Mouse (Mus musculus) layer of hippocampus, adult 11-12 months (tissue): ENCODE results near the gene Nrp1.

Source experiments
- DNase-seq: peaks from one replicate; pipeline ENCODE4 v3.0.0; 2022; ENCODE audit warnings: low spot score

Nrp1 gene

DNA sequence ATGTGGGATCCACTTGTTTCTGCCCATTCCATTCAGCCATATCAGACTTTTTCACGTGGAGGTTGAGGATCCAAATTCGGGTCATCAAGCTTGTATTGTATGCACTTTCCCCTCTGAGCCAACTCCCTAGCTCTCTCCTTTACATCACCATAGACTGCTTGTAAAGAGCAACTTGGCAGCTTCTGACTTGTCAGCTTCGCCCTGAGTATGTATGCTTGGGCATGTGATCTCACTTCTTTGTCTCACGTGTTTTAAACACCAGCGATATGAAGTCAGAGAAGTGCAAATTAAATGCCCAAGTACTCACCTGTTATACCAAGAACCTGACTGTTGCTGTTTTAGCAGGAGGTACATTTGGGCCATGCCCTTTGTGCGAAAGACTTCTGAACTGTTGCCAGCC is 12.6 kb downstream of the Nrp1 start:
- DNase-seq, result no peak

- DNase-seq, result no peak
Observed at GRCm38 (mm10) chr8:128371789-128372188, 13.4 kb downstream of the Nrp1 start.

DNA sequence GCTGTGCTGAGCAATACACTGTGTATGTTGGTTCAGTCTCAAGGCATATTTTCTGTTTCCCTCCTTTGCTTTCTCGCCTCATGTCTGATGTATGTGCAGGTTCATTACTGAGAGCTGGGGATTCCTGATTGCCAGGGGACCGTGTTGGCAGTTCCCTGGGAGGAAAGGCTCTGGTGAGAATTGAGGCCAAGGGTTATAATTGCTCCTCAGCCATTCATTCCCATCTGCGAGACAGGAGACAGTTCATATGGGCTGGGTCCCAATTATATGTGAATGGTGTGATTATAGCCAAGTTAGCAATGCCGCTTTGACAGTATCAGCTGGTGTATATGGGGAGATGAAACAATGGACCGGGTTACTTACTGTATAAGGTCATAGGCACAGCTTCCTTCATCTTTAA is 14.3 kb downstream of the Nrp1 start:
- no peak for DNase-seq

DNA sequence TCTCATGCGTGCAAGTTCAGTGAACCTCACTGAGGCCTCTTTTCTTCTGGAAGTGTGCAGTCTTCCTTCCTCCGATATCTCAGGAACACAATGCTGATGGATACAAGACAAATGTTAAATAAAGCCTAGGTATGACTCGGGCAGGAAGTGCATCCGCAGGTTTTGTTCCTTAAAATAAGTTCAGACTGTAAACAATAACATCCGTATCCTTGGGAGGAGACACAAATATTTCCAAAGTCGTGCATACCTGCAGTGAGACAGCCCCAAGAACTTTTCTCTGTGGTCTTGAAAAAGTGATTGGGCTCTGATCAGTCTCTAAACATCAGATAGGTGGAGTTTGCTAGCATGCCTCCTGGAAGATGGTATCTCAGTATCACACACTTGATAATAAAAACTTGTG is 15.0 kb downstream of the Nrp1 start:
- DNase-seq, result no peak

GRCm38 (mm10) chr8:128375291-128375690 is 16.9 kb downstream of the Nrp1 start:
- DNase-seq, result no peak

GRCm38 (mm10) chr8:128383176-128383575 is 24.8 kb downstream of the Nrp1 start:
- no peak for DNase-seq

- no peak for DNase-seq
Observed at GRCm38 (mm10) chr8:128384366-128384765, 26.0 kb downstream of the Nrp1 start.

GRCm38 (mm10) chr8:128384921-128385332 is 26.5 kb downstream of the Nrp1 start:
- DNase-seq, result no peak

GRCm38 (mm10) chr8:128386963-128387621 is 28.7 kb downstream of the Nrp1 start:
- no peak for DNase-seq

GRCm38 (mm10) chr8:128390759-128391158 is 32.4 kb downstream of the Nrp1 start:
- DNase-seq, result no peak

- no peak for DNase-seq
Observed at GRCm38 (mm10) chr8:128391182-128391760, 32.9 kb downstream of the Nrp1 start.

DNA sequence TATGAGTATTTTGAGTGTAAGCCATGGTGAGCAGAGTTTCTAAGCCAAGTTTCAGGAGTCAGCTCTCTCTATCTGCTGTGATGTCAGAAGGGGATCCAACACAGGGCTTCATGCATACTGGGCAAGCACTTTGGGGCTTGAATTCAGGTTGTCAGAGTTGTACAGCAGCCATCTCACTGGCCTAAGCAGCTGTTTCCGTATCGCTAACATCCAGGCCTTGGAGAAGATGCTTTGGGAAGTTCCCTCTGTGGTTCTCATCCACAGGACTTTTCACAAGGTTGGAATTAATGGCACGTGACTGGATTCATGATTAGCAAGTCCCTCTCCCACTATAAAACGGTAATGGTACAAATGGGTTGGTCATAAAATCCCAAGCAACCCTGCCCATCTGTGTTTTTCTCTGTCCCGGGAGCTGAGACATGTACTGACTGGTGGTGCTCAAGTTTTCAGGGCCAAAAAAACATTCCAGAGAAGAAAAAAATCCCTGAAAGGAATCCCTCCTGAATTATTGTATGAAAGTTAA is 36.3 kb downstream of the Nrp1 start:
- DNase-seq, result no peak

DNA sequence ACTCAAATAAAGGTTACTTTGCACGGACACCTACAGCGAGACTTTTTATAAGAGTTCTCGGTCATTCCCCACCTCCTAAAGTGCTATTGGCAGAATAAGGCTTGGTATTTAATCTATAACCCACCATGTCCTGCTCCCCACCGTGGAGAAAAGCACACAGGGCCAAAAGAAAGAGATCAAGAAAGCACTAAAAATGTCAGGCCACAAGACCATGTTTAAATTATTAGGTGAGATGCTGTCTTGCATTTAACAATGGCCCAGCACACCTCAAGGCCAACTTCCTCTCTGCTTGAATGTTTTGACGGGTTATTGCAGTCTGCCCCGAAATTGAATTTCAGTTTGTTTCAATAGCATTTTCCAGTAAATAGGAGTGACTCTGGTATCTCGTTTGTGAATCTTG is 38.6 kb downstream of the Nrp1 start:
- DNase-seq, result no peak

GRCm38 (mm10) chr8:128397441-128397840 is 39.0 kb downstream of the Nrp1 start:
- no peak for DNase-seq

GRCm38 (mm10) chr8:128398472-128399091 is 40.2 kb downstream of the Nrp1 start:
- DNase-seq, result peak; percentile 40

GRCm38 (mm10) chr8:128400286-128400685 is 41.9 kb downstream of the Nrp1 start:
- no peak for DNase-seq

GRCm38 (mm10) chr8:128404876-128405275 is 46.5 kb downstream of the Nrp1 start:
- DNase-seq, result no peak

DNA sequence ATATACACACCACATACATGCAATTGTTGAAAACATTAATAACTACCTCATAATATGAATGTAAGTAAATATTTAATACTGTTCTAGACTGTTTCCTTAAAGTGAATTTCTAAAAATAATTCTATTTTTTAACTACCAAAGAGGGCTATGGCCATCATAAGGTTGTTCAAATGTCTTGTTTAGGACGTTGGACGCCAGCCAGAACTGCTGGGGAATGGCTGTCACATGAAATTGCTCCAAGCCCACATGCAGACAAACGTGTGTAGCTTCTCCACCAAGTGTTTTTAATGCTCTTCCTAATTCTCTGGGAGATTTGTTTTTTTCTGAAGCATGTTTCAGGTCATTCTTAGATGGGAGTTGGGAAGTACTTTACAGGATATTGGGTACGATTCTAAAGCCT is 55.0 kb downstream of the Nrp1 start:
- DNase-seq, result no peak

GRCm38 (mm10) chr8:128415730-128416684 is 57.6 kb downstream of the Nrp1 start:
- peak; percentile 46 for DNase-seq

- no peak for DNase-seq
Observed at GRCm38 (mm10) chr8:128416896-128417295, 58.5 kb downstream of the Nrp1 start.

GRCm38 (mm10) chr8:128417956-128418796 is 59.8 kb downstream of the Nrp1 start:
- no peak for DNase-seq
